9 mouse cellular contexts compared by ENCODE assay signal in genomic region chr14:104467133-104467965, GRCm38 (mm10). TPM values are rescaled to one million over a fixed set of nuclear protein-coding genes. Genes with fewer than 3 reads are reported as not detected.
DNase-seq lines count a peak whose midpoint lies in the region; ATAC-seq and TF ChIP-seq lines count a peak whose summit lies in the region.
"Had no signal": no experiment of that assay in that cellular context is flagged by ENCODE, and none has a peak within 500 bp of the region (broad histone marks: within the 10 kb centered on the region; RNA-seq: fewer than 3 reads in every experiment).

No protein-coding gene starts in this region.

- H3K27ac ChIP-seq in CH12.LX (ENCODE audit: insufficient read depth, low read depth) = peak overlapping the region; percentile 16; the same call in 1 of the 2 replicates
- H3K27ac ChIP-seq in embryonic facial prominence, embryonic 14.5 days (replicated peaks; ENCODE audit: low read depth, low read length) = no peak overlapping the region
- no peak overlapping the region for H3K27ac ChIP-seq in intestine, embryonic 16.5 days (ENCODE audit: low read length)
- H3K27ac ChIP-seq: macrophage had no signal

- H3K4me3 ChIP-seq in CH12.LX (replicated peaks in 1 of 3; ENCODE audit: low read depth in 2 of 3, low read length in 2 of 3, poor library complexity in 1 of 3) = peak overlapping the region; percentile 53 to 90 (median 66)
- H3K4me3 ChIP-seq in embryonic facial prominence, embryonic 14.5 days (ENCODE audit: low read depth, low read length) = peak overlapping the region; percentile 54
- H3K4me3 ChIP-seq in intestine, embryonic 16.5 days (ENCODE audit: low read length) = peak overlapping the region; percentile 61

- H3K9ac ChIP-seq in CH12.LX (ENCODE audit: insufficient read depth, low read depth) = peak overlapping the region; percentile 81
- peak overlapping the region; percentile 37; the same call in 1 of the 2 replicates for H3K9ac ChIP-seq in embryonic facial prominence, embryonic 14.5 days (ENCODE audit: low read depth, low read length)
- H3K9ac ChIP-seq in intestine, embryonic 16.5 days (ENCODE audit: low read depth, low read length) = peak overlapping the region; percentile 43

- dilution Hi-C loops in CH12.LX (cut with MboI; ENCODE audit: extremely low pct_ligation_motif_present, extremely low pct_unique_long_range_greater_than_20kb, low sequenced_read_pairs) = no loop called here

- H3K9me3 ChIP-seq in CH12.LX (replicated peaks; ENCODE audit: low read length) = peaks cover 6% of the 10 kb centered on the region
- no peaks in the 10 kb centered on the region for H3K9me3 ChIP-seq in embryonic facial prominence, embryonic 14.5 days (ENCODE audit: control insufficient read depth, low read length)
- no peaks in the 10 kb centered on the region for H3K9me3 ChIP-seq in intestine, embryonic 16.5 days (ENCODE audit: control insufficient read depth, low read length)

- DNase-seq in gastrocnemius, postnatal 10 days = peak; percentile 38
- no peak for DNase-seq in gastrocnemius, postnatal 25 days
- no peak for DNase-seq in CH12.LX (ENCODE audit: extremely low read depth)
- DNase-seq in embryonic facial prominence, embryonic 14.5 days (ENCODE audit: low spot score) = no peak
- DNase-seq in neural tube, embryonic 10.5 days (ENCODE audit: extremely low spot score, low spot score) = peak; percentile 64
- DNase-seq in left cerebral cortex, postnatal 25 days (ENCODE audit: low spot score in 2 of 2) = no peak
- no peak for DNase-seq in left cerebral cortex, adult 9 months (ENCODE audit: low spot score in 2 of 2)

- peak; percentile 17 for ATAC-seq in embryonic facial prominence, embryonic 14.5 days (ENCODE audit: low read depth)
- ATAC-seq in intestine, embryonic 16.5 days = peak; percentile 75

- no peak for TF ChIP-seq POLR2A in CH12.LX (IDR thresholded peaks at IDR 0.05; ENCODE audit: low read depth, low read length)

- H3K79me2 ChIP-seq in CH12.LX (replicated peaks; ENCODE audit: control insufficient read depth, extremely low read depth, insufficient read depth, poor library complexity, severe bottlenecking) = no peaks in the 10 kb centered on the region

- WGBS in embryonic facial prominence, embryonic 14.5 days = under 1% methylated on average over 36 of the region's 101 CpGs
- WGBS in intestine, embryonic 16.5 days = under 1% methylated on average over 92 of the region's 101 CpGs

- H3K27me3 ChIP-seq in CH12.LX (replicated peaks) = peaks cover 23% of the 10 kb centered on the region
- H3K27me3 ChIP-seq in embryonic facial prominence, embryonic 14.5 days (replicated peaks; ENCODE audit: control insufficient read depth, insufficient read depth, low read length) = peaks cover 93% of the 10 kb centered on the region
- peaks cover 86% of the 10 kb centered on the region for H3K27me3 ChIP-seq in intestine, embryonic 16.5 days (replicated peaks; ENCODE audit: control insufficient read depth, insufficient read depth, low read length)

- intact Hi-C loops in left cerebral cortex, postnatal 25 days (cut with DNase I) = no loop called here

- TF ChIP-seq EP300 in CH12.LX (IDR thresholded peaks at IDR 0.05; ENCODE audit: low read length) = no peak

- H3K4me1 ChIP-seq in CH12.LX (ENCODE audit: control insufficient read depth in 1 of 2, insufficient read depth in 2 of 2) = peaks cover 5 to 8% of the 10 kb centered on the region in 2 experiments
- peaks cover 9% of the 10 kb centered on the region for H3K4me1 ChIP-seq in embryonic facial prominence, embryonic 14.5 days (ENCODE audit: control insufficient read depth, insufficient read depth, low read length)
- peaks cover 20% of the 10 kb centered on the region for H3K4me1 ChIP-seq in intestine, embryonic 16.5 days (ENCODE audit: control insufficient read depth, insufficient read depth, low read length)

- TF ChIP-seq RAD21 in CH12.LX (IDR thresholded peaks at IDR 0.05; ENCODE audit: low read depth, low read length) = no peak

- TF ChIP-seq CTCF in CH12.LX (conservative IDR thresholded peaks at IDR 0.05 in 1 of 2, IDR thresholded peaks at IDR 0.05 in 1 of 2; ENCODE audit: low read depth in 2 of 2, low read length in 2 of 2) = no peak

- peak overlapping the region; percentile 78 for H3K4me2 ChIP-seq in CH12.LX (ENCODE audit: insufficient read depth, low read depth, poor library complexity, severe bottlenecking)
- peak overlapping the region; percentile 91 for H3K4me2 ChIP-seq in embryonic facial prominence, embryonic 14.5 days (ENCODE audit: low read depth, low read length)
- peak overlapping the region; percentile 86 for H3K4me2 ChIP-seq in intestine, embryonic 16.5 days (ENCODE audit: low read depth, low read length)

- in situ Hi-C loops in CH12.LX (cut with MboI; ENCODE audit: low pct_ligation_motif_present, low pct_unique_long_range_greater_than_20kb, low sequenced_read_pairs) = no loop called here

- H3K36me3 ChIP-seq in CH12.LX (replicated peaks in 1 of 2; ENCODE audit: control insufficient read depth in 1 of 2, insufficient read depth in 1 of 2, low read length in 1 of 2) = peaks cover 0 to 13% of the 10 kb centered on the region in 2 experiments
- no peaks in the 10 kb centered on the region for H3K36me3 ChIP-seq in embryonic facial prominence, embryonic 14.5 days (ENCODE audit: control insufficient read depth, insufficient read depth, low read length)
- no peaks in the 10 kb centered on the region for H3K36me3 ChIP-seq in intestine, embryonic 16.5 days (ENCODE audit: control insufficient read depth, insufficient read depth, low read length)

TF ChIP-seq in CH12.LX, 34 proteins besides CTCF, POLR2A, EP300 and RAD21:
- no peak for TF ChIP-seq BHLHE40 (IDR thresholded peaks at IDR 0.05; ENCODE audit: low read depth, low read length)
- no peak for TF ChIP-seq RCOR1 (conservative IDR thresholded peaks at IDR 0.05; ENCODE audit: low read depth, low read length)
- no peak for TF ChIP-seq MAZ (IDR thresholded peaks at IDR 0.05; ENCODE audit: low read depth, low read length)
- TF ChIP-seq ZNF384 (IDR thresholded peaks at IDR 0.05; ENCODE audit: low read depth, low read length) = no peak
- no peak for TF ChIP-seq ELF1 (IDR thresholded peaks at IDR 0.05; ENCODE audit: low read depth, low read length)
- TF ChIP-seq UBTF (IDR thresholded peaks at IDR 0.05; ENCODE audit: low read depth, low read length) = peak; percentile 53
- TF ChIP-seq JUN (IDR thresholded peaks at IDR 0.05; ENCODE audit: insufficient read depth, low read depth, low read length) = no peak
- TF ChIP-seq MEF2A (IDR thresholded peaks at IDR 0.05; ENCODE audit: borderline replicate concordance, low read depth, low read length) = no peak

RNA-seq across cellular contexts. Expression of gene Pou4f1, which starts 0.5 kb away (rescaled TPM):
- total RNA-seq in gastrocnemius, postnatal 10 days (2021) = 1 to 10 TPM; 1.6 to 2.1 TPM
- 1 to 10 TPM; 1.1 TPM for total RNA-seq in gastrocnemius, postnatal 25 days (2021)
- total RNA-seq in CH12.LX (2012; rRNA removed) (1.1 and 1.9 TPM in 2 replicates), CH12.LX (2014; rRNA removed) (1.5 and 1.7 TPM in 2 replicates)
- 4.2 and 5.3 TPM in 2 replicates for polyA plus RNA-seq in CH12.LX (2012; ENCODE audit: insufficient read length, low read depth)
- polyA plus RNA-seq in embryonic facial prominence, embryonic 14.5 days (2014; fragmentation: Nextera tagmentation; extraction: Ambion mirVana) = 5.2 and 7.3 TPM in 2 replicates
- polyA plus RNA-seq in intestine, embryonic 16.5 days (2015; fragmentation: Nextera tagmentation; extraction: Ambion mirVana) = 0.22 and 0.33 TPM in 2 replicates
- under 1 TPM in 1 of 2 experiments, not detected in 1; 0.07 TPM for total RNA-seq in left cerebral cortex, postnatal 25 days (2021)
- polyA plus RNA-seq: macrophage had no signal

RNA-seq across cellular contexts. Expression of gene Rnf219, which starts 55.1 kb away (rescaled TPM):
- 1 to 10 TPM; 7.1 to 7.9 TPM for total RNA-seq in gastrocnemius, postnatal 10 days (2021)
- total RNA-seq in gastrocnemius, postnatal 25 days (2021) = 1 to 10 TPM; 2.5 to 4.4 TPM
- total RNA-seq in CH12.LX (2012; rRNA removed) (12.2 and 16.2 TPM in 2 replicates), CH12.LX (2014; rRNA removed) (18.2 and 20.0 TPM in 2 replicates)
- 30.2 and 33.8 TPM in 2 replicates for polyA plus RNA-seq in CH12.LX (2012; ENCODE audit: insufficient read length, low read depth)
- 23.4 and 28.7 TPM in 2 replicates for polyA plus RNA-seq in embryonic facial prominence, embryonic 14.5 days (2014; fragmentation: Nextera tagmentation; extraction: Ambion mirVana)
- 17.0 and 17.7 TPM in 2 replicates for polyA plus RNA-seq in intestine, embryonic 16.5 days (2015; fragmentation: Nextera tagmentation; extraction: Ambion mirVana)
- total RNA-seq in left cerebral cortex, postnatal 25 days (2021) = 10 to 100 TPM; 16.0 to 19.8 TPM

Comparison
In these comparisons a context has a peak if more than half of its experiments do, and no peak if none do; other contexts are left out.
1. DNase-seq: peak in gastrocnemius, postnatal 10 days (single experiment) and neural tube, embryonic 10.5 days (single experiment); none in gastrocnemius, postnatal 25 days (single experiment), CH12.LX (single experiment), embryonic facial prominence, embryonic 14.5 days (single experiment), left cerebral cortex, postnatal 25 days (0 of 2) and left cerebral cortex, adult 9 months (0 of 2).
2. Peak in every context shown above with its lines, with median percentiles within 50 percentile points of each other: H3K4me2 ChIP-seq, H3K4me3 ChIP-seq and H3K9ac ChIP-seq.